Mouse (Mus musculus): Measurements from ENCODE around the gene Itga2.

Itga2 gene

GRCm38 (mm10) chr13:114876005-114876520, 55.8 kb downstream of the Itga2 start:
- DNase-seq = no peak

GRCm38 (mm10) chr13:114874738-114875137, 57.2 kb downstream of the Itga2 start:
- DNase-seq = no peak

- DNase-seq = no peak
Observed at GRCm38 (mm10) chr13:114857525-114857924, 74.4 kb downstream of the Itga2 start.

- no peak for DNase-seq
Observed at GRCm38 (mm10) chr13:114856269-114856627, 75.7 kb downstream of the Itga2 start.

GRCm38 (mm10) chr13:114855573-114856268, 76.2 kb downstream of the Itga2 start:
- peak; percentile 40 to 69 for DNase-seq

- no peak for DNase-seq
Observed at GRCm38 (mm10) chr13:114854428-114854827, 77.5 kb downstream of the Itga2 start.

- no peak for DNase-seq
Observed at GRCm38 (mm10) chr13:114854023-114854422, 77.9 kb downstream of the Itga2 start.

- DNase-seq = no peak
Observed at GRCm38 (mm10) chr13:114853152-114853551, 78.7 kb downstream of the Itga2 start.

GRCm38 (mm10) chr13:114852264-114853111, 79.4 kb downstream of the Itga2 start:
- no peak for DNase-seq

- DNase-seq = no peak
Observed at GRCm38 (mm10) chr13:114848945-114849344, 83.0 kb downstream of the Itga2 start.

GRCm38 (mm10) chr13:114845804-114846203, 86.1 kb downstream of the Itga2 start:
- DNase-seq = no peak

- DNase-seq = no peak
Observed at GRCm38 (mm10) chr13:114843318-114843717, 88.6 kb downstream of the Itga2 start.

- DNase-seq = no peak
Observed at GRCm38 (mm10) chr13:114840545-114840944, 91.4 kb downstream of the Itga2 start.

- peak in 1 of 2 experiments; percentile 12 for DNase-seq
Observed at GRCm38 (mm10) chr13:114839098-114839497, 92.8 kb downstream of the Itga2 start.

GRCm38 (mm10) chr13:114838535-114838990, 93.3 kb downstream of the Itga2 start:
- DNase-seq = peak; percentile 90 to 95

- no peak for DNase-seq
Observed at GRCm38 (mm10) chr13:114837061-114837460, 94.8 kb downstream of the Itga2 start.

GRCm38 (mm10) chr13:114834580-114834979, 97.3 kb downstream of the Itga2 start:
- DNase-seq = no peak

- no peak for DNase-seq
Observed at GRCm38 (mm10) chr13:114833351-114833750, 98.5 kb downstream of the Itga2 start.

GRCm38 (mm10) chr13:114832761-114833160, 99.1 kb downstream of the Itga2 start:
- DNase-seq = no peak

- DNase-seq = peak; percentile 35 to 61
Observed at GRCm38 (mm10) chr13:114831367-114831833, 100.5 kb downstream of the Itga2 start.

GRCm38 (mm10) chr13:114825377-114825855, 106.5 kb downstream of the Itga2 start:
- DNase-seq = no peak

GRCm38 (mm10) chr13:114822871-114823270, 109.0 kb downstream of the Itga2 start:
- no peak for DNase-seq

GRCm38 (mm10) chr13:114818513-114818912, 113.4 kb downstream of the Itga2 start:
- peak in 1 of 2 experiments; percentile 32 for DNase-seq

All from cerebellum, postnatal 10 days (tissue).